Mouse (Mus musculus): ENCODE measurements around the gene Blnk. TPM values are rescaled to one million over a fixed set of nuclear protein-coding genes. Genes with fewer than 3 reads are reported as not detected.
A peak's percentile ranks its signal among the peaks of the same experiment; 100 is the strongest.

The Blnk gene
- 95.2 and 101 TPM in 2 replicates for polyA plus RNA-seq (2012; ENCODE audit: insufficient read depth, insufficient read length, missing spikeins)

DNA sequence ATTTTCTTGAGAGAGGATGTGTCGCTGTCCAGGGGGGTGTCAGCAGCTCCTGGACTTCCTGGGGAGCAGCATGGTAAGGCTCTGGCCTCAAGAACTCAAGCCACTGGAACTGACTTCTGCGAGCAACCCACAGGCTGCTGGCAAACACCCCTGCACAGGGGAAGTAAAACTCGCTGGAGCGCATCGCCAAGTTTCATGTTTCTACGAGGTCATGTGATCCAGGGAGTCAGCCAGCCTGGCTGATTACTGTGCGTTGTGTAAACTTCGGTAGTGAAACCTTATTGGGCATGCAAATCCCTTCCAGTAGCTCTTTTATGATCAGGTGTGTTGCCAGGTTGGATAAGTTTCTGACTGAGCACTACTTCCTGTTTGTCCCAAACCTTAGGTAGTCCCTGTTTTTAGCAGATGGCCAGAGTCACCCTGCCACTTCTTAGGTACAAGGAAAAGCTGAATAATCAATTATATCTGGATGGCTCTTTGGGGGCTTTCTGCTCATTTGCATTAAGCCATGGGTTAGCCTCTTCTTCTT lies at the start of gene Blnk:
Blnk (minus strand) TSS at position 479 of the 529 bp plus-strand sequence.
- Histone ChIP-seq H3K27ac (ENCODE audit: insufficient read depth, low read depth, low read length) (peak within 1 kb of the TSS; percentile 99), H3K4me3 (ENCODE audit: insufficient read depth, low read length) (peak within 1 kb of the TSS; percentile 69), H3K4me1 (ENCODE audit: control insufficient read depth, insufficient read depth, low read length) (peaks cover 64% of the 10 kb centered on the region)
- TF ChIP-seq POLR2A (IDR thresholded peaks at IDR 0.05; ENCODE audit: borderline replicate concordance, low read depth, low read length) (peak; percentile 90), CTCF (IDR thresholded peaks at IDR 0.05; ENCODE audit: low read depth, low read length) (no peak)

DNA sequence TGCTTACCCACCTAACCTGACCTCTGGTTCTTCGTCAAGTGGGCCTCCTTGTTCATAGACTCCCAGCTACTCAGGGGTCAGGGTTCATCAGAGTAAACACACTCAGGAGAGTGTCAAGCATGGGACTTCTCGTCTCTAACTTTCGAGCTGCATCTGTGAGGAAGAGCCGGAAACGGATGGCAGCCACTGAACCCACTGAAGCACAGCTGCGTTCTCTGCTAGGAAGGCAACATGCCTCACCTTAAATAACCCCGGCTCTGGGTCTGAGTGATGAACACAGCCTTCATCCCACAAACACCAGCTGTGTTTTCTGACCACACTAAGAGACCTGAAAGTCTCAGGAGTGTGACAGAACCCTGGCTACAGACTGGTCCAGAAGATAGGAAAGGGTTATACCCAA lies 44.8 kb upstream of the Blnk start:
- no peak overlapping the region for H3K4me3 ChIP-seq (ENCODE audit: insufficient read depth, low read length)
- TF ChIP-seq POLR2A (IDR thresholded peaks at IDR 0.05; ENCODE audit: borderline replicate concordance, low read depth, low read length): no peak
- no peak for TF ChIP-seq CTCF (IDR thresholded peaks at IDR 0.05; ENCODE audit: low read depth, low read length)
- H3K4me1 ChIP-seq (ENCODE audit: control insufficient read depth, insufficient read depth, low read length): peaks cover 8% of the 10 kb centered on the region
- H3K27ac ChIP-seq (ENCODE audit: insufficient read depth, low read depth, low read length): no peak overlapping the region

DNA sequence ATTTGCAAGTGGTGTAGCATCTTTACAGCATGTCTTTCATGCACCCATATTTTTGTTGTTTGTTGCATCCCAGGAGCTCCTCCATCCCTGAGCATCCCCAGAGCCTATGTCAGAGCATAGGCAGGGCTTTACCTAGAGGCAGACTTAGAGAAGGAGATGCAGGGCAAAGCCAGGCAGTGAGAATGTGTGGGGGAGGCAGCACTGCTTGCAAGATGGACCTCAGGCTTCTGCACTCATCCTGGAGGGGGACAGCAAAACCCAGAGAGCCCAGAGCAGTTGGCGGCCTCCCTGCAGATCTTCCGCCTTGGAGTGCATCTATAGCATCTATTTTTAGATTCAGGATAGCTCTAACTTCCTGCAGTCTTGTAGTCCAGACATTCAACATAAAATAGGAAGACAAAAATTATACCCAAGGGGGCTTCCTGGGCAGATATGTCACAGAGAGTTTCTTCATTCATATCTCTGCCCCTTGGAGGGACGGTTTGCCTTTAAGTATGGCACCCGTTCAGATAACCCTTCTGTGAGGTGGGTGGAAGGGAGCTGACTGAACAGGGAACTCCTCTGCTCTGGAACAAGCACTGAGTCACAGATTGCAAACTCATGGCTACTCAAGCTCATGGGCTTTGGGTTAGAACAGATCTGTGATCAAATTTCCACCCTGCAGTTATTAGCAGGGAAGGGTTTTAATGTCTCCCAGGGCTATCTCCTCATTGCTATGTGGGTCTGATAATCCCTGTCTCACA lies 41.6 kb upstream of the Blnk start:
- Histone ChIP-seq H3K4me1 (ENCODE audit: control insufficient read depth, insufficient read depth, low read length) (peaks cover 10% of the 10 kb centered on the region), H3K4me3 (ENCODE audit: insufficient read depth, low read length) (no peak overlapping the region), H3K27ac (ENCODE audit: insufficient read depth, low read depth, low read length) (peak overlapping the region; percentile 13; the same call in 1 of the 2 replicates)
- TF ChIP-seq CTCF (IDR thresholded peaks at IDR 0.05; ENCODE audit: low read depth, low read length) (no peak), POLR2A (IDR thresholded peaks at IDR 0.05; ENCODE audit: borderline replicate concordance, low read depth, low read length) (no peak)

DNA sequence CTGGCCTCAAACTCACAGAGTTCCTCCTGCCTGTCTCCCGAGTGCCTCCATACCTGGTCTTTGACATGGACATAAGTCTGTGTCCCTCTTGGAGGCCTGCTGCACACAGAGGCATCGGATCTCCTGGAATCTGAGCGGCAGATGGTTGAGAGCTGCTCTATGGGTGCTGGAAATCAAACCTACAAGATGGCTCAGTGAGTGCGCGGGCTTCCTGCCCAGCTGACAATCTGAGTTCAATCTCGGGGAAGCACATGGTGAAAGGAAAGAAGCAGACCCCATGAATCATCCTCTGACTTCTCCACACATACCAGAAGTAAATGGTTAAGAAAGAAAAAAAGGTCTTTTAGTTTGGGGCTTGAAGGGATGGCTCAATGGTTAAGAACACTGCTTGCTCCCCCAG lies 37.5 kb upstream of the Blnk start:
- H3K27ac ChIP-seq (ENCODE audit: insufficient read depth, low read depth, low read length): no peak overlapping the region
- no peak overlapping the region for H3K4me3 ChIP-seq (ENCODE audit: insufficient read depth, low read length)
- TF ChIP-seq POLR2A (IDR thresholded peaks at IDR 0.05; ENCODE audit: borderline replicate concordance, low read depth, low read length) (no peak), CTCF (IDR thresholded peaks at IDR 0.05; ENCODE audit: low read depth, low read length) (no peak)
- peaks cover 13% of the 10 kb centered on the region for H3K4me1 ChIP-seq (ENCODE audit: control insufficient read depth, insufficient read depth, low read length)

DNA sequence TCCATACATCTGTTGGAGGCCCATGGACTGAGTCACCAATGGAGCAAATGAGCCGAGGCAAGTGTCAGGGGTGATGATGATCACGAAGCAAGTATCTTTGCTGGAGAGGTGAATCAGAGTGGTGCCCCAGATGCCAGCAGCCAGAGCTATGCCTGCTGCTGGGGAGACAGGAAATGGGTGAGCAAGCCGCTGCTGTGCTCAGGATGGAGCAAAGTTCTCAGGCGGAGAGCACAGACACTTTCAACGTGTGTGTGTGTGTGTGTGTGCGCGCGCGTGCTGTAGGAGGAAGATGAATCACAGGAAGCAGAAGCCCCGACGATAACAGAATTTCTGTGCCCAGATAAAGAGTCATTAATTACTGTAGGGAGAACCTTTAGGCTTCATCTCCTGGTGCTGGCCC lies 36.7 kb upstream of the Blnk start:
- H3K4me3 ChIP-seq (ENCODE audit: insufficient read depth, low read length): no peak overlapping the region; the same call in 1 of the 2 replicates
- H3K4me1 ChIP-seq (ENCODE audit: control insufficient read depth, insufficient read depth, low read length): peaks cover 13% of the 10 kb centered on the region
- TF ChIP-seq POLR2A (IDR thresholded peaks at IDR 0.05; ENCODE audit: borderline replicate concordance, low read depth, low read length) (no peak), CTCF (IDR thresholded peaks at IDR 0.05; ENCODE audit: low read depth, low read length) (no peak)
- H3K27ac ChIP-seq (ENCODE audit: insufficient read depth, low read depth, low read length): 0 out of 2 replicates have a peak overlapping the region, but pooled peaks have one; percentile 28

DNA sequence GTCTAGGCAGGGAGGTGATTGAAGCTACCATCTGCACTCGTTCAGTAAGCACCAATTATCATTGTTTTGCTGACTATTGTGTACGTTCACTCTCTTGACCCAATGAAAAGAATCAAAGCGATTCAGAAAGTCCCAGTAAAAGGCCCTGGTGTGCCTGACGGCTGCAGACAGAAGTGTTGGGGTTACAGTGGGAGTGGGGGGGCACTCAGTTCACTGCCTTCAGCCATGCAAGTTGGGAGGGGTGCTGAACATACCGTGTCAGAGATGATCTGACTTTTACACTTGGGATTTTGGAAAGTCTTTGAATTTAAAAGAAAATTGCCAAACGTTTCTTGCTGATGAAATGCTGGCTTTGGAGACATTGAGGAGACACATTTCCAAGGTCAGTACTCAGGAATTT lies 35.8 kb upstream of the Blnk start:
- no peak overlapping the region for H3K27ac ChIP-seq (ENCODE audit: insufficient read depth, low read depth, low read length)
- H3K4me3 ChIP-seq (ENCODE audit: insufficient read depth, low read length): no peak overlapping the region
- H3K4me1 ChIP-seq (ENCODE audit: control insufficient read depth, insufficient read depth, low read length): 0 out of 2 replicates have a peak, but pooled peaks cover 8% of the 10 kb centered on the region
- TF ChIP-seq POLR2A (IDR thresholded peaks at IDR 0.05; ENCODE audit: borderline replicate concordance, low read depth, low read length): no peak
- no peak for TF ChIP-seq CTCF (IDR thresholded peaks at IDR 0.05; ENCODE audit: low read depth, low read length)

DNA sequence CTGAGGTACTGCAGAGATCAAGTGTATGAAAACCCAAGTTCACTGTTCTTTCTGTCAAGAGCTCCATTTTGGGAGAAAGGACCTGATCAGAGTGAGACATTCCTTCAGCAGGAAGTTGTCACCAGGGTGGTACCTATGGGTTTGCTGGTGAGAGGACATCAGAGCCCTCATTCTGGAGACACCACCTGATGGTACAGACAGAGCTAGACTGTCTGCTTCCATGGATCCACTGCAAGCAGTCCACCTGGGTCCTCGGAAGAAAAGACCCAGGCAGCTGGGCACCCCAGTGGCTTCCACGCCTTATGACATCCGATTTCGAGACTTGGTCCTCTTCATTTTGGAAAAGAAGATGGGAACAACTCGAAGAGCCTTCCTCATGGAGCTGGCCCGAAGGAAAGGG lies 34.9 kb upstream of the Blnk start, which contains the start of gene Dntt:
Dntt (plus strand) TSS at position 57 of the 400 bp plus-strand sequence.
- Histone ChIP-seq H3K27ac (ENCODE audit: insufficient read depth, low read depth, low read length) (no peak within 1 kb of the TSS), H3K4me3 (ENCODE audit: insufficient read depth, low read length) (no peak within 1 kb of the TSS), H3K4me1 (ENCODE audit: control insufficient read depth, insufficient read depth, low read length) (0 out of 2 replicates have a peak, but pooled peaks cover 8% of the 10 kb centered on the region)
- TF ChIP-seq POLR2A (IDR thresholded peaks at IDR 0.05; ENCODE audit: borderline replicate concordance, low read depth, low read length) (no peak), CTCF (IDR thresholded peaks at IDR 0.05; ENCODE audit: low read depth, low read length) (no peak)

DNA sequence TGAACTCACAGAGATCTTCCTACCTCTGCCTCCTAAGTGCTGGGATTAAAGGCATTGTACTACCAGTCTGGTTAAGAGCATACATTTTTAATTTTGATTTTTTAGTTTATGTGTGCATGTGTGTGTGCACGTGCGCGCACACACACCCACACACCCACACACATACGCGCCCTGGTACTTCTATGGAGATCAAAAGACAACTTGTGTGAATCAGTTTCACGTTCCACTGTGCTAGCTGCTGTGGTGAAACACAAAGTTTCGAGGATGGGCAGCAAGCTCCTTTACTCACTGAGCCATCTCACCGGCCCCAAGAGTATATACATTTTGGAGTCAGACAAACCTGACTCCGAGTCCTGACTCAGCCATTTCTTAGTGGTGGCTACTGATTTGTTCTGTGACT lies 33.3 kb upstream of the Blnk start:
- no peak for TF ChIP-seq POLR2A (IDR thresholded peaks at IDR 0.05; ENCODE audit: borderline replicate concordance, low read depth, low read length)
- TF ChIP-seq CTCF (IDR thresholded peaks at IDR 0.05; ENCODE audit: low read depth, low read length): no peak
- Histone ChIP-seq H3K4me3 (ENCODE audit: insufficient read depth, low read length) (no peak overlapping the region), H3K4me1 (ENCODE audit: control insufficient read depth, insufficient read depth, low read length) (0 out of 2 replicates have a peak, but pooled peaks cover 8% of the 10 kb centered on the region), H3K27ac (ENCODE audit: insufficient read depth, low read depth, low read length) (no peak overlapping the region)

DNA sequence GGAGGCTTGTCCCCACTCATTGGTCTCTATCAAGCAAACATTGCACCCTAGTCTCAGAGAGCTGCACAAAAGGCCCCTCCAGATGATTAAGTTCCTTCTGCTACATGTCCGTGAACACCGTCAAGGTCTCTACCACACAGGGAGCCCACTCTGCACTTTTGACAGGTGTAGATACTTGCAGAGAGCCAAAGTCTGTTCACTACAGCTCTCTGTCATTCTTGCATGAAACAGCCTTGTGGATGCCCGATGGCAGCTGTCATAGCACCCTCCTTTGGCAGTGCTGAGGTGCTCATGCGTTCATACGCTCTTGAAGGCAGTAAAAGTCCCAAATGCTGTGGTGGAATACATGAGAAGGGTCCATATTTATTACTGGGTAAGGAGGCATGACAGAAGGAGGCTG lies 32.7 kb upstream of the Blnk start:
- Histone ChIP-seq H3K4me1 (ENCODE audit: control insufficient read depth, insufficient read depth, low read length) (0 out of 2 replicates have a peak, but pooled peaks cover 8% of the 10 kb centered on the region), H3K4me3 (ENCODE audit: insufficient read depth, low read length) (no peak overlapping the region), H3K27ac (ENCODE audit: insufficient read depth, low read depth, low read length) (no peak overlapping the region)
- TF ChIP-seq POLR2A (IDR thresholded peaks at IDR 0.05; ENCODE audit: borderline replicate concordance, low read depth, low read length): no peak
- no peak for TF ChIP-seq CTCF (IDR thresholded peaks at IDR 0.05; ENCODE audit: low read depth, low read length)

DNA sequence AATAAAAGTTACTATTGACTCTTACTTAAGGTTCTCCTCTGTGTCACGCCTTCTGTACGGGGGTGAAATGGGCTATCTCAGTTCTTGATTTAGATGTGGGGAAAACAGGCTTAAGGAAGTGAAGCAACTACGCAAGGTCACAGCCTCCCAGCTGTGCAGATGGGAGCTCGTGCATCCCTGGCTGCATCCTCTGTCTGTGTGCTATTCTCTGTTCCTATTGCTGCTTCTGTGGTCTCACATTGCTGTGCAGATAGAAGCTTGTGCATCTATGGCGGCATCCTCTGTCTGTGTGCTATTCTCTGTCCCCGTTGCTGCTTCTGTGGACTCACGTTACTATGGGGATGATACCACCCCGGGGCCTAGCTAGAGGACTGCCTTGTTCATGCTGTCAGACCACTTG lies 32.2 kb upstream of the Blnk start:
- TF ChIP-seq POLR2A (IDR thresholded peaks at IDR 0.05; ENCODE audit: borderline replicate concordance, low read depth, low read length) (no peak), CTCF (IDR thresholded peaks at IDR 0.05; ENCODE audit: low read depth, low read length) (no peak)
- Histone ChIP-seq H3K27ac (ENCODE audit: insufficient read depth, low read depth, low read length) (no peak overlapping the region), H3K4me1 (ENCODE audit: control insufficient read depth, insufficient read depth, low read length) (0 out of 2 replicates have a peak, but pooled peaks cover 6% of the 10 kb centered on the region), H3K4me3 (ENCODE audit: insufficient read depth, low read length) (no peak overlapping the region)

Measured in bone marrow macrophage, adult 2 months (primary cell).